Mouse (Mus musculus): Measurements from ENCODE around the gene Gm11559. TPM values are rescaled to one million over a fixed set of nuclear protein-coding genes. Genes with fewer than 3 reads are reported as not detected.
"Not testable (repeated sequence)": the region's sequence is repeated elsewhere in the genome, so short reads cannot be mapped to it uniquely, and the experiment has no call there.

Gm11559 gene
- not detected in 2 replicates for polyA plus RNA-seq (2015; fragmentation: Nextera tagmentation; extraction: Ambion mirVana)

GRCm38 (mm10) chr11:99864176-99864575 is at the start of gene Gm11559:
Gene Gm11559 (plus strand): TSS chr11:99864476.
- not testable (repeated sequence) for H3K27ac ChIP-seq (replicated peaks)
- WGBS: 69% methylated on average over 1 of the region's 1 CpGs

GRCm38 (mm10) chr11:99815566-99815965 is 48.7 kb upstream of the Gm11559 start, which contains the start of gene Gm11564:
Gene Gm11564 (minus strand): TSS chr11:99815666.
- H3K4me2 ChIP-seq; H3K9me3 ChIP-seq; H3K36me3 ChIP-seq; H3K4me1 ChIP-seq (replicated peaks); H3K4me3 ChIP-seq; H3K27ac ChIP-seq (replicated peaks); ATAC-seq (ENCODE audit: low FRiP score, low read depth); H3K27me3 ChIP-seq; H3K9ac ChIP-seq: not testable (repeated sequence)
- 90% methylated on average over 2 of the region's 2 CpGs for WGBS

More at GRCm38 (mm10) chr11:99864176-99864575, at the start of gene Gm11559:
- not testable (repeated sequence) for ATAC-seq (ENCODE audit: low FRiP score, low read depth); H3K4me1 ChIP-seq (replicated peaks); H3K9ac ChIP-seq; H3K4me2 ChIP-seq; H3K36me3 ChIP-seq; H3K9me3 ChIP-seq; H3K27me3 ChIP-seq; H3K4me3 ChIP-seq

GRCm38 (mm10) chr11:99837966-99838365 is 26.3 kb upstream of the Gm11559 start, which contains the start of gene 2300003K06Rik:
Gene 2300003K06Rik (minus strand): TSS chr11:99838066.
- Histone ChIP-seq H3K4me3 (no peak within 1 kb of the TSS), H3K27me3 (no peaks in the 10 kb centered on the region), H3K4me1 (replicated peaks) (no peaks in the 10 kb centered on the region), H3K9me3 (no peaks in the 10 kb centered on the region), H3K4me2 (no peak within 1 kb of the TSS), H3K36me3 (no peaks in the 10 kb centered on the region), H3K9ac (no peak within 1 kb of the TSS), H3K27ac (replicated peaks) (no peak within 1 kb of the TSS)
- no peak for ATAC-seq (ENCODE audit: low FRiP score, low read depth)
- 78% methylated on average over 1 of the region's 1 CpGs for WGBS

GRCm38 (mm10) chr11:99842185-99842584 is 22.1 kb upstream of the Gm11559 start:
- H3K4me2 ChIP-seq: no peak overlapping the region
- no peak overlapping the region for H3K4me3 ChIP-seq
- 77% methylated on average over 1 of the region's 1 CpGs for WGBS
- no peak for ATAC-seq (ENCODE audit: low FRiP score, low read depth)
- H3K9me3 ChIP-seq: no peaks in the 10 kb centered on the region
- no peaks in the 10 kb centered on the region for H3K36me3 ChIP-seq
- H3K4me1 ChIP-seq (replicated peaks): no peaks in the 10 kb centered on the region
- H3K27ac ChIP-seq (replicated peaks): no peak overlapping the region
- no peaks in the 10 kb centered on the region for H3K27me3 ChIP-seq
- H3K9ac ChIP-seq: no peak overlapping the region

GRCm38 (mm10) chr11:99846746-99847145 is 17.5 kb upstream of the Gm11559 start:
- H3K27ac ChIP-seq (replicated peaks): no peak overlapping the region
- H3K4me1 ChIP-seq (replicated peaks): no peaks in the 10 kb centered on the region
- WGBS: 95% methylated on average over 2 of the region's 2 CpGs
- no peak overlapping the region for H3K4me2 ChIP-seq
- no peak for ATAC-seq (ENCODE audit: low FRiP score, low read depth)
- no peaks in the 10 kb centered on the region for H3K27me3 ChIP-seq
- H3K9me3 ChIP-seq: no peaks in the 10 kb centered on the region
- no peaks in the 10 kb centered on the region for H3K36me3 ChIP-seq
- H3K9ac ChIP-seq: no peak overlapping the region
- no peak overlapping the region for H3K4me3 ChIP-seq

GRCm38 (mm10) chr11:99851508-99851907 is 12.8 kb upstream of the Gm11559 start, which contains the start of gene Krtap4-16:
Gene Krtap4-16 (minus strand): TSS chr11:99851608.
- no peaks in the 10 kb centered on the region for H3K27me3 ChIP-seq
- no peaks in the 10 kb centered on the region for H3K36me3 ChIP-seq
- H3K4me3 ChIP-seq: no peak within 1 kb of the TSS
- H3K4me2 ChIP-seq: no peak within 1 kb of the TSS
- no peaks in the 10 kb centered on the region for H3K9me3 ChIP-seq
- no peak within 1 kb of the TSS for H3K27ac ChIP-seq (replicated peaks)
- ATAC-seq (ENCODE audit: low FRiP score, low read depth): no peak
- H3K9ac ChIP-seq: no peak within 1 kb of the TSS
- no peaks in the 10 kb centered on the region for H3K4me1 ChIP-seq (replicated peaks)

- no peaks in the 10 kb centered on the region for H3K36me3 ChIP-seq
- H3K27ac ChIP-seq (replicated peaks): no peak overlapping the region
- H3K9me3 ChIP-seq: no peaks in the 10 kb centered on the region
- no peaks in the 10 kb centered on the region for H3K27me3 ChIP-seq
- no peaks in the 10 kb centered on the region for H3K4me1 ChIP-seq (replicated peaks)
- ATAC-seq (ENCODE audit: low FRiP score, low read depth): no peak
- H3K4me2 ChIP-seq: no peak overlapping the region
- no peak overlapping the region for H3K4me3 ChIP-seq
- WGBS: 65% methylated on average over 3 of the region's 3 CpGs
- H3K9ac ChIP-seq: no peak overlapping the region
Measured at GRCm38 (mm10) chr11:99854121-99854520, 10.2 kb upstream of the Gm11559 start.

GRCm38 (mm10) chr11:99857617-99858016 is 6.7 kb upstream of the Gm11559 start, which contains the start of gene Gm11568:
Gene Gm11568 (plus strand): TSS chr11:99857917.
- no peaks in the 10 kb centered on the region for H3K36me3 ChIP-seq
- ATAC-seq (ENCODE audit: low FRiP score, low read depth): no peak
- 98% methylated on average over 2 of the region's 2 CpGs for WGBS

GRCm38 (mm10) chr11:99858761-99859160 is 5.5 kb upstream of the Gm11559 start:
- Histone ChIP-seq H3K4me3 (no peak overlapping the region), H3K4me2 (no peak overlapping the region), H3K9me3 (no peaks in the 10 kb centered on the region), H3K27ac (replicated peaks) (no peak overlapping the region), H3K27me3 (no peaks in the 10 kb centered on the region), H3K9ac (no peak overlapping the region), H3K4me1 (replicated peaks) (no peaks in the 10 kb centered on the region), H3K36me3 (no peaks in the 10 kb centered on the region)
- 82% methylated on average over 2 of the region's 2 CpGs for WGBS
- ATAC-seq (ENCODE audit: low FRiP score, low read depth): no peak

More at GRCm38 (mm10) chr11:99857617-99858016, 6.7 kb upstream of the Gm11559 start, which contains the start of gene Gm11568:
- H3K4me3 ChIP-seq: no peak within 1 kb of the TSS
- H3K4me1 ChIP-seq (replicated peaks): no peaks in the 10 kb centered on the region
- no peak within 1 kb of the TSS for H3K4me2 ChIP-seq
- no peak within 1 kb of the TSS for H3K9ac ChIP-seq
- no peaks in the 10 kb centered on the region for H3K9me3 ChIP-seq
- no peak within 1 kb of the TSS for H3K27ac ChIP-seq (replicated peaks)
- no peaks in the 10 kb centered on the region for H3K27me3 ChIP-seq

GRCm38 (mm10) chr11:99873089-99873488 is 8.8 kb downstream of the Gm11559 start, which contains the start of gene Krtap9-1:
Gene Krtap9-1 (plus strand): TSS chr11:99873389.
- H3K27ac ChIP-seq (replicated peaks); H3K9me3 ChIP-seq; H3K4me3 ChIP-seq; H3K27me3 ChIP-seq; ATAC-seq (ENCODE audit: low FRiP score, low read depth); H3K9ac ChIP-seq; H3K4me1 ChIP-seq (replicated peaks); H3K4me2 ChIP-seq; H3K36me3 ChIP-seq: not testable (repeated sequence)
- 86% methylated on average over 1 of the region's 1 CpGs for WGBS

- not testable (repeated sequence) for H3K36me3 ChIP-seq; H3K4me3 ChIP-seq; H3K4me1 ChIP-seq (replicated peaks); H3K9ac ChIP-seq; H3K27me3 ChIP-seq; ATAC-seq (ENCODE audit: low FRiP score, low read depth); H3K9me3 ChIP-seq; H3K27ac ChIP-seq (replicated peaks); H3K4me2 ChIP-seq
- WGBS: 67% methylated on average over 1 of the region's 1 CpGs
Measured at GRCm38 (mm10) chr11:99878887-99879286, 14.6 kb downstream of the Gm11559 start, which contains the start of gene Gm11567. Gene Gm11567 (plus strand): TSS chr11:99879187.

GRCm38 (mm10) chr11:99907620-99908019 is 43.3 kb downstream of the Gm11559 start, which contains the start of gene Krtap31-1:
Gene Krtap31-1 (plus strand): TSS chr11:99907920.
- no peak within 1 kb of the TSS for H3K4me2 ChIP-seq
- no peak for ATAC-seq (ENCODE audit: low FRiP score, low read depth)
- H3K4me1 ChIP-seq (replicated peaks): no peaks in the 10 kb centered on the region
- H3K4me3 ChIP-seq: no peak within 1 kb of the TSS
- no peak within 1 kb of the TSS for H3K27ac ChIP-seq (replicated peaks)
- H3K9me3 ChIP-seq: no peaks in the 10 kb centered on the region
- H3K27me3 ChIP-seq: no peaks in the 10 kb centered on the region
- WGBS: 85% methylated on average over 2 of the region's 2 CpGs
- no peaks in the 10 kb centered on the region for H3K36me3 ChIP-seq
- no peak within 1 kb of the TSS for H3K9ac ChIP-seq

GRCm38 (mm10) chr11:99914451-99914850 is 50.2 kb downstream of the Gm11559 start, which contains the start of gene Gm11565:
Gene Gm11565 (plus strand): TSS chr11:99914751.
- no peaks in the 10 kb centered on the region for H3K9me3 ChIP-seq
- no peaks in the 10 kb centered on the region for H3K4me1 ChIP-seq (replicated peaks)
- H3K27ac ChIP-seq (replicated peaks): no peak within 1 kb of the TSS
- no peak within 1 kb of the TSS for H3K9ac ChIP-seq
- ATAC-seq (ENCODE audit: low FRiP score, low read depth): no peak
- no peak within 1 kb of the TSS for H3K4me2 ChIP-seq
- 92% methylated on average over 3 of the region's 3 CpGs for WGBS
- H3K4me3 ChIP-seq: no peak within 1 kb of the TSS
- H3K27me3 ChIP-seq: no peaks in the 10 kb centered on the region
- no peaks in the 10 kb centered on the region for H3K36me3 ChIP-seq

All from hindbrain, embryonic 15.5 days (tissue).